Mouse (Mus musculus) testis, adult 2 months (tissue): ENCODE data around the gene Abtb2. TPM values are rescaled to one million over a fixed set of nuclear protein-coding genes. Genes with fewer than 3 reads are reported as not detected.

Experiments used
- H3K27ac ChIP-seq: fragments of 200-500 bp; 2 replicates; pipeline ENCODE4 v1.5.1; 2012; ENCODE audit warnings: low read depth, low read length; ENCODE audit not compliant: control insufficient read depth, insufficient read depth
- H3K27me3 ChIP-seq: fragments of 200-500 bp; 2 replicates; pipeline ENCODE4 v1.6.1; 2012; ENCODE audit warnings: mild to moderate bottlenecking, low read length, moderate library complexity; ENCODE audit not compliant: control insufficient read depth, insufficient read depth
- H3K36me3 ChIP-seq: fragments of 200-500 bp; 2 replicates; pipeline ENCODE4 v1.6.1; 2012; ENCODE audit warnings: mild to moderate bottlenecking, low read length; ENCODE audit not compliant: control insufficient read depth, insufficient read depth
- H3K4me1 ChIP-seq: fragments of 200-500 bp; 2 replicates; pipeline ENCODE4 v1.6.1; 2012; ENCODE audit warnings: low read length; ENCODE audit not compliant: control insufficient read depth, insufficient read depth
- H3K4me3 ChIP-seq: fragments of 200-500 bp; 2 replicates; pipeline ENCODE4 v1.5.1; 2012; ENCODE audit warnings: low read depth, mild to moderate bottlenecking, low read length, moderate library complexity, mixed read lengths; ENCODE audit not compliant: control insufficient read depth
- CTCF ChIP-seq: fragments of 200-500 bp; IDR thresholded peaks from 2 replicates; pipeline ENCODE4 v1.5.1; 2012; ENCODE audit warnings: low read depth, mild to moderate bottlenecking, inconsistent platforms, low read length, moderate library complexity; ENCODE audit not compliant: control insufficient read depth, insufficient read depth, insufficient replicate concordance
- POLR2A ChIP-seq: fragments of 200-500 bp; IDR thresholded peaks from 2 replicates; pipeline ENCODE4 v1.6.1; 2012; ENCODE audit warnings: low read depth, mild to moderate bottlenecking, inconsistent platforms, low read length, moderate library complexity; ENCODE audit not compliant: control insufficient read depth
- polyA plus RNA-seq: library from polyadenylated mRNA; depleted of rRNA; stranded (reverse); fragments of >200 nt; gene quantifications from 2 replicates; pipeline ENCODE4 v1.2.3, GENCODE M21; 2012

Gene Abtb2
- polyA plus RNA-seq, 1 experiment = 9.0 TPM

GRCm38 (mm10) chr2:103625349-103625932 lies 59.3 kb downstream of the Abtb2 start:
- Histone ChIP-seq H3K36me3 (no peaks in the 10 kb centered on the region), H3K27me3 (no peaks in the 10 kb centered on the region), H3K4me3 (no peak overlapping the region), H3K4me1 (no peaks in the 10 kb centered on the region; the same call in 1 of the 2 replicates), H3K27ac (no peak overlapping the region)
- TF ChIP-seq POLR2A (no peak), CTCF (no peak)

- TF ChIP-seq POLR2A = no peak
- TF ChIP-seq CTCF = no peak
- Histone ChIP-seq H3K27me3 (no peaks in the 10 kb centered on the region), H3K4me1 (no peaks in the 10 kb centered on the region; the same call in 1 of the 2 replicates), H3K4me3 (no peak overlapping the region), H3K36me3 (no peaks in the 10 kb centered on the region), H3K27ac (no peak overlapping the region)
Observed at GRCm38 (mm10) chr2:103627101-103627500, 61.0 kb downstream of the Abtb2 start.

- H3K4me1 ChIP-seq = no peaks in the 10 kb centered on the region; the same call in 1 of the 2 replicates
- H3K36me3 ChIP-seq = no peaks in the 10 kb centered on the region
- no peak for TF ChIP-seq CTCF
- TF ChIP-seq POLR2A = no peak
- H3K27ac ChIP-seq = no peak overlapping the region
- H3K4me3 ChIP-seq = no peak overlapping the region
- H3K27me3 ChIP-seq = no peaks in the 10 kb centered on the region
Observed at GRCm38 (mm10) chr2:103629956-103630355, 63.8 kb downstream of the Abtb2 start.

GRCm38 (mm10) chr2:103631293-103631717 lies 65.2 kb downstream of the Abtb2 start:
- H3K36me3 ChIP-seq = no peaks in the 10 kb centered on the region
- TF ChIP-seq CTCF (no peak), POLR2A (no peak)
- H3K4me1 ChIP-seq = no peaks in the 10 kb centered on the region
- H3K4me3 ChIP-seq = no peak overlapping the region
- no peak overlapping the region for H3K27ac ChIP-seq
- no peaks in the 10 kb centered on the region for H3K27me3 ChIP-seq

GRCm38 (mm10) chr2:103632136-103632925 lies 66.2 kb downstream of the Abtb2 start:
- no peak overlapping the region for H3K4me3 ChIP-seq
- H3K27ac ChIP-seq = no peak overlapping the region
- TF ChIP-seq CTCF = no peak
- H3K27me3 ChIP-seq = no peaks in the 10 kb centered on the region
- no peaks in the 10 kb centered on the region for H3K4me1 ChIP-seq
- no peaks in the 10 kb centered on the region for H3K36me3 ChIP-seq

GRCm38 (mm10) chr2:103632926-103633250 lies 66.8 kb downstream of the Abtb2 start:
- Histone ChIP-seq H3K36me3 (no peaks in the 10 kb centered on the region), H3K27me3 (no peaks in the 10 kb centered on the region), H3K27ac (no peak overlapping the region), H3K4me1 (no peaks in the 10 kb centered on the region), H3K4me3 (no peak overlapping the region)
- no peak for TF ChIP-seq POLR2A
- TF ChIP-seq CTCF = no peak

- no peak for TF ChIP-seq CTCF
- no peak for TF ChIP-seq POLR2A
- H3K4me3 ChIP-seq = no peak overlapping the region
- H3K27me3 ChIP-seq = no peaks in the 10 kb centered on the region
- H3K4me1 ChIP-seq = peaks cover 2% of the 10 kb centered on the region; the same call in 1 of the 2 replicates
- H3K27ac ChIP-seq = no peak overlapping the region
- no peaks in the 10 kb centered on the region for H3K36me3 ChIP-seq
Observed at GRCm38 (mm10) chr2:103635731-103636487, 69.8 kb downstream of the Abtb2 start.

- no peak overlapping the region for H3K4me3 ChIP-seq
- TF ChIP-seq CTCF = no peak
- no peak for TF ChIP-seq POLR2A
- no peaks in the 10 kb centered on the region for H3K27me3 ChIP-seq
- peaks cover 2% of the 10 kb centered on the region; the same call in 1 of the 2 replicates for H3K4me1 ChIP-seq
- H3K36me3 ChIP-seq = no peaks in the 10 kb centered on the region
- H3K27ac ChIP-seq = no peak overlapping the region
Observed at GRCm38 (mm10) chr2:103637385-103637784, 71.3 kb downstream of the Abtb2 start.
